Mouse (Mus musculus) hematopoietic stem cell, adult 5-6 weeks (primary cell): Measurements from ENCODE around the gene Csrnp1. TPM values are rescaled to one million over a fixed set of nuclear protein-coding genes. Genes with fewer than 3 reads are reported as not detected.

Experiments
- ATAC-seq, 2 experiments: fragments of 125-278 bp in 1 of 2; replicated peaks in 1 of 2; 2 replicates each; pipeline ENCODE4 v1.8.0; 2016 to 2017; ENCODE audit warnings: inconsistent platforms in 2 of 2, mild to moderate bottlenecking in 2 of 2, moderate number of reproducible peaks in 2 of 2, low read depth in 1 of 2, moderate TSS enrichment in 1 of 2; ENCODE audit not compliant: low FRiP score in 2 of 2, poor library complexity in 2 of 2, severe bottlenecking in 2 of 2, insufficient read depth in 1 of 2, low TSS enrichment in 1 of 2
- total RNA-seq: library from RNA; stranded (forward); fragments of 172-1452, 232-1000 nt; gene quantifications from 2 replicates; pipeline ENCODE4 v1.2.3, GENCODE M21; 2017

Gene Csrnp1
- total RNA-seq, 1 experiment from 2014 or later, result 85.3 TPM

GRCm38 (mm10) chr9:119970763-119971656 lies 13.4 kb downstream of the Csrnp1 start:
- ATAC-seq, result peak; percentile 8 to 25; a peak in 2 of 4 replicates

DNA sequence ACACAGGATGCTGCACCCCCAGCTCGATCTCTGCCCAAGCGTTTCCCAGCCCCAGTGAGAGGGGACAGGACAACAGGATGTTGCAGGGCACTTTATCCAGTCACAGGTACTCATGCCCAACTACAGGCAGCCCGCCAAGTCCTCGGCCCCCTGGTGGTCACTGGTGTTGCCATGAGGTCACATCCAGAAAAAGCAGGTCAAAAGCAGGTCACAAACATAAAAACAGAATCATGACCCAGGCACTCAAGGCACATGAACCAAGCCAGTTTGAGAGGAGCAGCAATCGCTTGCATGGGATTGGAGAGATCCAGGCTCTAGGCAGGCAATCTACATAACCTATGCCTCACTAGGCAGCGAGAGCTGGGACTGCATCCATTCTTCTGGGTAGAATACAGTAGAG lies 14.2 kb downstream of the Csrnp1 start:
- ATAC-seq, result no peak

GRCm38 (mm10) chr9:119969811-119970210 lies 14.6 kb downstream of the Csrnp1 start:
- no peak for ATAC-seq

DNA sequence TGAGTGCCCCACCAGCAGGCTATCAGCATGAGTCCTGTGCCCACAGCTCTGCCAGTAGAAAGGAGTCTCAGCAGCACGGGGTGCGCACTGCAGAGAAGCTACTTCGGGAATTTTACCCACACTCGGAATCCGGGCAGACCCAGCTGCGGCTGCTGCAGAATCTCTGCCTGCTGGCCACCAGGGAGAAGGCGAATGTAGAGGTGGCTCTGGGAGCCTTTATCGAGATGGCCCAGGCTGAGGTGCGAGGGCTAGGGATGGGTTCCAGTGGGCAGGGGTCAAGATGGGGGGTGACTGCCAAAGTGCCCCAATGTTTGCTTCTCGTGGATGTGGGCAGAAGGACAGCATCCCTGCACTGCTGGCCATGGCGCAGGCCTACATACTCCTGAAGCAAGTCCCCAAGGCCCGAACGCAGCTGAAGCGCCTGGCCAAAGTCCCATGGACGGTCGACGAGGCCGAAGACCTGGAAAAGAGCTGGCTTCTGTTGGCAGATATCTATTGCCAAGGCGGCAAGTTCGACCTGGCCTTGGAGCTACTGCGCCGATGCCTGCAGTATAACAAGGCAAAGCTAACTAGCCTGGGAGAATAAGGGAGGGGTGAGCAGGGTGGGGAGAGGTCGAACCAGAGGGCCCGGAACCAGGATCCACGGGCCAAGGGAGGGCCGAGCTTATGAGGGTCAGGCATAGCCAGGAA lies 18.1 kb downstream of the Csrnp1 start:
- no peak for ATAC-seq

- ATAC-seq, result no peak
Observed at GRCm38 (mm10) chr9:119965186-119965585, 19.3 kb downstream of the Csrnp1 start.

GRCm38 (mm10) chr9:119964206-119964605 lies 20.3 kb downstream of the Csrnp1 start:
- no peak for ATAC-seq

DNA sequence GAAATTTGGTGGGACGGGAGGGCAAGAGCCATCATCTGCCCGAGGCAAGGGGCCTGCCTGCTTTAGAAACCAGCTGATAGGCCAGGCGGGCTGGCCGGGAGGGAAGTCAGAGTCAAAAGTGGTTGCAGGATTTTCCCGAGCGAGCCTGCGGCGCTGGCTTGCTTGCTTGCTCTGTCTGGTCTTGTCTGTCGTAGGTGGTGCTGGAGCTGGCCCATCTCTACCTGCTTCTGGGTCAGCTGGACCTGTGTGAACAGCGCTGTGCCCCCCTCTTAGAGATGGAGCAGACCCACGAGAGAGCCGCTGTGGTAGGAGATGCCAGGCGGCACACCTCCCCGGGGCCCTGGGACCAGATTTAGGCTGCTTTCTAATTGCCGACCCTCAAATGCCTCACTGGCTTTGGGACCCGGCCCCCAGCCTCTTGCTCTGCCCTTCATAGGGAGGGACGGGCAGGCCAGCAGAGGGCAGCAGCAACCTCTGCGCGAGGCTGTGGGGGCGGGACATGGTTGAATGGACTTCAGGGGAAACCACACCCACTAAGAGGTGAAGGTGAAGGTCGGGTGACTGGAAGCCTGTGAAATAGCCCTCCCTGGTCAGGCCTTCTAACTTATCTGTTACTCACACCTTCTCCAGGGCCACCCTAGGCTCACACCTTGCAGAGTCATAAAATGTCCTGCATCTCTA lies 21.3 kb downstream of the Csrnp1 start:
- peak; percentile 86 to 97 for ATAC-seq

DNA sequence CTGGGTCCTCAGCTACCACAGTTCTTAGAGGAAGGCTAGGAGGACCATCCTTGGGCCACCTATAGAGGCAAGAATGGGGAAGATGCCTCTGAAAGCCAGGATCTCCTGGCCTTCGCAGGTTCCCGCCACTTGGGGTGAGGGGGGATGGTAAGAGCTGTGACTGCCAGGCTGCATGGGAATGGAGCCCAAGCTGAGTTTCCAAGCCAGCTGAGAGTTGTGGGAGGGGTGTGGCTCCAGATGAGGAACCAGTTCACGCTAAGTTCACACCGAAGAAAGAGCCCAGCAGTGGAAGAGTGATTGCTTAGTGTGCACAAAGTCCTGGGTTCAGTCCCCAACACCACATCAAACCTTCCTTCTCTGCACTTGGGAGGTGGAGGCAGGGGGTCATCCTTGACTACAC lies 22.2 kb downstream of the Csrnp1 start:
- ATAC-seq, result no peak

GRCm38 (mm10) chr9:119958835-119959234 lies 25.6 kb downstream of the Csrnp1 start:
- no peak for ATAC-seq

DNA sequence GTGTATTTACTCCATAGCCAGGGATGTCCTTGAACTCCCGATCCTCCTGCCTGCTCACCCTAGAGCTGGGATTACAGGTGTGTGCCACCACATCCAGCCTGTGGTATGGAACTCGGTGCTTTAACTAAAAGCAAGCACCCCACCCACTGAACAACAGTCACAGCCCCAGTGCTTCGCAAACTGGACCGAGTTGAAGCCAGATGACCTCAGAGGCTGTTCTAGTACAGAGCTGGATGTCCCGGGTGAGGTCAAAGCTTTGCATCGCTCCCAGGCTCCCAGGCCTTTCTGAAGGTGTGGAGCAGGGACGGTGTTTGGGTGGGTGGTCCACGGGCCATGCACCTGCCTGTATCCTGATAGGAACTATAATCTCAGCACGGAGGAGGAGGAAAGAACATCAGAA lies 33.1 kb downstream of the Csrnp1 start:
- ATAC-seq, result no peak

DNA sequence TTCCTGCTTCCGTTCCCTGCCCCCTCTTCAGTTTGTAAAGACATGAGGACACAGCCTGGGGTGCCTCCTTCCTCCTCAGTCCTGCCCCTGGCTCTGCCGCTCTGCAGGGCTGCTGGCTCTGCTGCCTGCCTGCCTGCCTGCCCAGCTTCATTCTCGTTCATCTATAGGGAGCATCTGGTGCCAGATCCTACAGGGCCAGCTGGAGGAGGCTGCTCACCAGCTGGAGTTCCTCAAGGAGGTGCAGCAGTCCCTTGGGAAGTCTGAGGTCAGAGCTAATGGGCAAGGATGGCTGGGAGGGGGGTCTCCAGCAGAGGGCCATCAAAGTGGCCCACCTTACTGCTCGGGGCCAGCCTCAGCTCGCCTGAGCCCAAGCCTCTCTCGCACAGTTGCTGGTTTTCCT lies 34.0 kb downstream of the Csrnp1 start:
- no peak for ATAC-seq

- peak; percentile 61 to 79 for ATAC-seq
Observed at GRCm38 (mm10) chr9:119948804-119949203, 35.7 kb downstream of the Csrnp1 start.

DNA sequence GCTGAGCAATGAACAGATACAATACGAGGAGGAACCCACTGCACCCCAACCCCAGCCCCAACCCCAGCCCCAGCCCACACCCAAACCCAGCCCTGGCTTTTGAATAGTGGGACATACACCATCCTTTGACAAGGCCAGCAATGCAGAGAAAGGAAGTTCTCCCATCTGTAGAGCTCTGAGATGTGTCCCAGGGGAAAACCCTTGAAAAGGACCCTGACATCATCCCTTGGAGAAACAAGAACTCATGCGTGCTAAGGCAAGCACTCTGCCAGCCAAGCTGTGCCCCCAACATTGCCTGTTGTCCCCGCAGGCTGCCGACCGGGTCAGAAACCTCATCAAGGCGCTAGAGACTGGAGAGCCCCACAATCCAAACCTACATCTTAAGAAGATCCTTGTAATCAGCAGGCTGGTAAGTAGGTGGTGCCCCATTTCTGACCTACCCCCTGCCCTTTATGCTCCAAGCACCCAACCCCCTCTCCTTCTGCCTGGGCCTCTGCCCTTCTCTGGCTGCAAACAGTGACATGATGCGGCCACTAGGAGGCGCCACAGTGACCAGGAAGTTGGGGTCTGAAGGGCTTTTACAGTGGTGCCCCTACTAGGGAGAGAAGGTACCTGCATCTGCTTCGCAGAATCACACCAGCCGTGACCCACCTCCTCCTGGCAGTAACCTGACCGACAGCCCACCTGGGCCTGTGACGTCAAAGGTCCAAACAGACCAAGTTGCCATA lies 39.1 kb downstream of the Csrnp1 start:
- peak in 1 of 2 experiments; percentile 48; a peak in 1 of 4 replicates for ATAC-seq

- peak; percentile 28 to 41; a peak in 1 of 4 replicates for ATAC-seq
Observed at GRCm38 (mm10) chr9:119943326-119943725, 41.1 kb downstream of the Csrnp1 start.

- ATAC-seq, result no peak
Observed at GRCm38 (mm10) chr9:119941861-119942260, 42.6 kb downstream of the Csrnp1 start.

DNA sequence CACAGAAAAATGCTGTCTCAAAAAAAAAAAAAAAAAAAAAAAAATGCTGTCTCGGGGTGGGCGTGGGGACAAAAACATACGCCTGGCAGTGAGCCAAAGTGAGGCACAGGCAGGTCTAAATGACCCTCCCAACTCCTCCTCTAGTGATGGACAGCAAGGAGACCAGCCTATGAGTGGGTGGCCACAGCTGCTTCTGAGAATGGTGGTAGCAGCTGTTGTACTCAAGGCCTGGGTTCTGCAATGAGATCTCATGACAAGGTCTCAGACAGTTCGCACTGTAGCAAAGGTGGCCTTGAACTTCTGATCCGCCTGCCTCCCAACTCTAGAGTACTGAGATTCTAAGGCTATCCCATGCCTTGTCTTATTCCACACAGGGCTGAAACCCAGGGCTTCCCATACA lies 43.1 kb downstream of the Csrnp1 start:
- ATAC-seq, result no peak

- no peak for ATAC-seq
Observed at GRCm38 (mm10) chr9:119939646-119940045, 44.8 kb downstream of the Csrnp1 start.
